Mouse (Mus musculus): Measurements from ENCODE around the gene Eif1b.

DNA sequence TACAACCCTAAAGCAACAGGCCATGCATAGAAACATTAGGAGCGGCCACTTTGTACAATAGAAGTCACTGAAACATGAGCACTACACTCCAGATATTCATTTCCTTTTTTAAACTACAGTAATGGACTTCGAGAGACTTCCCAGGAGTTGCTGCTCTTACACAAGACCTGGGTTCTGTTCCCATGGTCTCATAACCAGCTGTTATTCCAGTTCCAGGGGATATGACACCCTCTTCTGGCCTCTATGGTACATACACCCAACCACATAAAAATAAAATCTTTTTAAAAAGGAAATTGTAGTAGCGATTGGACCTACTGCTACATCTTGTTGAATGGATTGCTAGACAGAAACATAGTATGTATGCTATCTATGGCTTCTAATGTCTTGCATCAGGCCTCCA lies 523 bp upstream of the Eif1b start:
- TF ChIP-seq CTCF (conservative IDR thresholded peaks at IDR 0.05; ENCODE audit: low read length) (no peak), POU5F1 (IDR thresholded peaks at IDR 0.05; ENCODE audit: borderline replicate concordance, low read length) (no peak)
